Mouse (Mus musculus) thymus, postnatal 14 days (tissue): Measurements from ENCODE around the gene Cep72.
"Not testable (repeated sequence)": the region's sequence is repeated elsewhere in the genome, so short reads cannot be mapped to it uniquely, and the experiment has no call there.

Source experiments
- DNase-seq: peaks from one replicate; pipeline ENCODE4 v3.0.0; 2021

The Cep72 gene

DNA sequence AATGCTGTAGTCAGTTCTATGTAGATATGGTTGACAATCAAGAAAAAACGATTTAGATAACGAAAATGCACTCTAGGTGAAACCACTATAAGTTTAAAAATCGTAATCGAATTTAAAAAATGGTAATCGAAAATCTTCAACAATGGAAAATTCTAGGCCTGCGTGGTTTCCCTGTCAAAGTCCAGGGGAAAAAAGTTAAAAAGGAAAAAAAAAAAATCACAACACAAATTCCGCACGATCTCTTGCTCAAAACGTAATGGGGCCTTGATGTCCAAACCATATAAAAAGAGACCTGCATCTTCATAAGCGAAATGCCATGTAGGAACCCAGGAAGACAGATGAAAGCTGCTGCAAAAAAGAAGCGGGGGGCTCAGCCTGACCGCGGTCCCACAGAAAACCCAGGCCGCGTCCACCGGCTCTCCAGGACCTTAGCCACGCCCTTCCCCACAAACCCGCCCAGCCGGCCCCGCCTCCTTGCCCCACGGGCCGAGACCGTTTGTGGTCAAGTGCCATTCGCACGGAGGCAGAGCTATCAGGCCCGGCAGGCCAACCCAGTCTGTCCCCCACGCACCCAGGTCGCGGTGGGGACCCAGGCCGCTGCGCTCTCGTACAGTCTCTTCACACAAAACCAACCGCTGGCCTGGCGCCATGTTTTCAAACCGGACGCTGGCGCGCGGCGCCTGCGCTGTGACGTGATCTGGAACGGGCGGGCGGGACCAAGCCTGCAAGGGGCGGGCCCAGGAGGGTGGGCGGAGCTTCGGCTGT, at the start of gene Cep72:
Cep72 (minus strand) TSS at position 687 of the 765 bp plus-strand sequence.
- peak; percentile 94 for DNase-seq

DNA sequence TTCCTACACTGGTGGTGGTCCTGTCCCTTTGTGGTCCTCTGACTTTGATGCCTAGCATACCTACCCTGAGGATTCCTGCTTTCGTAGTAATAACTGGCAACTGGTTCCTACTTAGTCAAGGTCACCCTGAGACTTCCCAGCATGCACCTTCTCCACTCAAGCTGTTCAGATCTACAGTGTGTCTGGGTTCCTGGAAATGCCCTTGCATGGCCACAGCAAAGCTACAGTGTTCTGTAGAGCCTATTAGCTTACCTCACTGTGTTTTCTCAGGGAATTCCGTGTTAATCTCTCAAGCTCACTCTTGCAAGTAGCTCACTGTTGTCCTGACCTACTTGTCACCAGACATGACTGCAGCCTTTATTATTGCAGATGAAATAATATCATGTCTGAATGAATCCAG, 45.3 kb upstream of the Cep72 start:
- DNase-seq, result no peak

DNA sequence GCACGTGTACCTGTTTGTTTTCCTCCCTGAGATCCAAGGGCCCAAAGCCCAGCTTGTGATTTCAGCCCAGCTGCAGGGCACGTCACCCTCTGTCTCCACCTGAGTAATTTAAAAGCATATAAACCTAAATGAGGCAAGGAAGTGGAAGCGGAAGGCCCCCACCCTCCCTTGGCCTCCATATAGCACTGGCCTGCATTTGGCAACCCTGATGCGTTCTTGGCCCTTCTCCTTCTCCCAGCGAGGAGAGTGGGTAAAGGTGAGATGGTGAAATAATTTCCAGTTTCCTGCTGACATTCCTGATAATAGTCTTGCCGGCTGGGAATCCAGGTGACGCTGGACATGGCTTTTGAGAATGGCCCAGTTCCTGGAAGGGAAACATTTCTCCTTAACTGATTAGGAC, 42.3 kb upstream of the Cep72 start:
- no peak for DNase-seq

DNA sequence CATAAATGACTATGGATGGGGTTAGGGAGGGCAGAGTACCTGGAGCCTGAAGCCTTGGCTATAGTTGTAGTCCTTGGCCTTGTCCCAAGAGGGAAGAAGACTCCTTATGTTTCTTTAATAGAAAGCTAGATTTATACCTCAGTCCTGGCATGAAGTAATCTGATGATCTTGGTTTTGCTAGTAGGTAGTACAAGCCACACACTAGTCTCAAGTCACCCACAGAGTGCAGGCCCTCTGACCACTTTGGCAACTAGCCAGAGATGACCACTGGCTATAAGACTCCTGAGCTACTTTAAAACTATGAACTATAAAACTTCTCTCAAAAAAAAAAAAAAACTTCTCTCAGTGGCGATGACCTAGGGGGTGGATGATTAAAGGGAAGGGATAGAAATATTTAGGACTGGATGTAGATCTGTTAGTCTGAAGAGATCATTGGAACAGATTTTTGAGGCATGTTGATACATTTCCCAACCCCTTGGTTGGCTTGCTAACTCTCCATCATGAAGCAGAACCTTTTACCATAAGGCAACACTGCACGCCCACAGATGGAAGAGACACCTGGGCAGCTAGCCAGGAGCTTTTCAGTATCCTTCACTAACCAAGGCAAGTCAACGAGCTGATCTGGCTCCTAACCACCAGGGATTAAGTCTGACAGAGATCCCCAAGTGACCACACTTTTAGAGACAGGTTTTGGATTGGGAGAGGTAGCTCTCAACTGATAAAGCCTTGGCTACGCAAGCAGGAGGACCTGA, 40.9 kb upstream of the Cep72 start:
- DNase-seq, result no peak

DNA sequence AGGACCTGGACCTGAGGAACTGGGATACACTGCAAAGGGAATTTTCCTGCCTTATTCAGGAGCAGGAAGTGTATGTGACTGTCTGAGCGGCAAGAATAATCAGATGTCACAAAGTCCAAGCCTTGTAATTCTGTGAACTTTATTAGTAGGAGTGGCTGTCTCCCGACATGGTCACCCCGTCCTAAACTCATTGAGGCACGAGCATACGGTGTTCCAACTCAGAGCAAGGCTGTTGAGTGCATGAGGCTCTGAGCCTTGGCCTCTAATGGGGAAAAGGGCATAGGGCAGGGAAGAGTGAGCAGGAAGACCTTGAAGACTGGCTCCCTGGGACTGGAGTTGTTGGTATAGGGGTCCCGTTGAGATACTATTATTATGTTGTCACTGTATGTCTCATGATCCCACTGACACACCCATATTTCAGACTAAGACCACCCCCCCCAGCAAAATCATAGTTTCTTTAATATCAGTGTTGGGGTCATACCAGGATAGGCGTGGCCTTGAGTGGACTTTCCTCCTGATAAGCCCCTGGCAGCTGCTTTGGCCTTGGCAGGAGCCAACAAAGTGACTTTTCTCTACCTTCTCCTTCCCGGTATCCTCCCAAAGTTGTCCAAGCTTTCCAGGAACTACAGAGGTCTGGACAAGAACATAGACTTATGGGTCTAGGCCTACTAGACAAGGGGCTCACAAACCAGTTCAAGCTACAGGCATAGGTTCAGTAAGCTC, 40.2 kb upstream of the Cep72 start:
- no peak for DNase-seq

DNA sequence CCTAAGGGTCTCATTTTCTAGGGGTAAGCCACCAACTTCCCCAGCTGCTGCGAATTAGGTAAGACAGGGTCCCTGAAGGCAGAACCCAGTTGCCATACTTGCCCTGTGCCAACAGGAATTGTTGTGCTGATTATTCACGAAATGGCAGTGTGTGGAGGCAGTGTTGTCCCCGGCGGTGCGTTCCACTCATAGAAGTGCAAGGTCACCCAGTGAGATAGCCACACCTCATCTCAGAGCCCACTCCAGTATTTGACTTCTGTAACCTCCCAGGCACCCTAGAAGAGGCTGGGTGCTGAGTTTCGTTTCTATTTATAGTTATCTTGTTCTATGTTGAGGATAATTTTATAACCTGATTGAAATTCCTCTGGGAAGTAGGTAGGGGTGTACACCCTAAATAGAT, 36.8 kb upstream of the Cep72 start:
- no peak for DNase-seq

DNA sequence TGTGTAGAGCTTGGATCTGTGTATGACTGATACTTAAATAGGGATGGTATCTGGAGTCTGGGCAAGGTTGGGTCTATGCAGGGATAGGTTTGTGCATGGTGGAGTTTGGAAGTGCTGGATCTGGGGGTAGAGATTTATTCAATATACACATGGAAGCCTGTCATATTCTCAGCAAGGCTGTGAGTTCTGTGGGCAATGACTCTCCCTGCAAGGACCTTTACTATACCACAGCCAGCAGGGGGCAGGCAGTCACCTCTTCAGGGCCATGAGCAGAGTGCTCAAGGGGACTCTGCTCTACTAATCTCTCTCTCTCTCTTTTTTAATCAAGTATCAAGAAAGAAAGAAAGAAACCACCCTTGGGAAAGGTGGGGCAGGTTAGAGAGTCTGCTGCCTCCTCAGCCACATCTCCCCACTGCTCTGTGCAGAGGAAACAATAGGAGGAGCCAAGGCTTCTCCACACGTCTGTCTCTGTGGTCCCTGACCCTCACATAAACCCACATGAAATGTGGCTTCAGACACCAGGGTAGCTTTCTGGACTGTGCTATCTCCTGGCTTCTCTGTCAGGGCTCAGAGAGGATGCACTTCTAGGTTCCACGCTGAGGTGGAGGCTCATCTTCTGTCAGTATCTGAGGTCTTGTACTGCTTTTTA, 34.7 kb upstream of the Cep72 start:
- DNase-seq, result peak; percentile 52

DNA sequence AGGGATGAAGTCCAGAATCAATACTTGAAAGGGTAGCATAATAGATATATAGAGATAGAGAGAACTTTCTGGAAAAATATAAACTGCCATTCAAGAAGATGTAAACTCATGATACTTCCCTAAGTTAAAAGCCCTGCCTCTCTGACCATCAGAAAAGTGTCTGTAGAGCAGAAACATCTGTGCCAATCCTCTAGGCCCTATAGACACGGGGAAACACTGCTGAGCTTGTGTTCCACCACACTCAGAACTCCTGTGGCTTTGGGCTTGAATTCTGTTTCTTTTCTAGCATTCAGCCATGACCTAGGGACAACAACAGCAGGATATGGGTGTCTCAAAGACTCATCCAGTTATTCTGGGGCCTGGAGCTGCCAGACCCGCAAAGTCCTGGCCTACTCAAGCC, 33.8 kb upstream of the Cep72 start:
- DNase-seq, result no peak

DNA sequence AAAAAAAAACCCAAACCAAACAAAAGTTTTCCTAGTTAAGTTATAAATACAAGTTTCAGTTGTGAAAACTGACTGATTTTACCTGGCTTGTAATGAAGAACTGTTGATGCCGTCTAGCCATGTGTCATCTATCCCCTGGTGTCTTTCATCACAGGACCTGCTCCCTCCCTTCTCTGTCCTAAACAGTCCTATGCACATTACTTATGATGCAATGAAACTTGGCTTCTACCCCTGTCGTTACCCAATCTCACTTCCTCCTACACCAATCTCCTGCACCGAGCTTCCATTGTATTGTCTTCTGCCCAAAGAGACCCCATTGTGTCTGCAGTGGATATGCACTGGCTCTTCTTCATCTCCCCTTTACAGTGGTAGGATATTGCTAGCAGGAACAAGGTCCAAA, 28.2 kb upstream of the Cep72 start:
- no peak for DNase-seq

DNA sequence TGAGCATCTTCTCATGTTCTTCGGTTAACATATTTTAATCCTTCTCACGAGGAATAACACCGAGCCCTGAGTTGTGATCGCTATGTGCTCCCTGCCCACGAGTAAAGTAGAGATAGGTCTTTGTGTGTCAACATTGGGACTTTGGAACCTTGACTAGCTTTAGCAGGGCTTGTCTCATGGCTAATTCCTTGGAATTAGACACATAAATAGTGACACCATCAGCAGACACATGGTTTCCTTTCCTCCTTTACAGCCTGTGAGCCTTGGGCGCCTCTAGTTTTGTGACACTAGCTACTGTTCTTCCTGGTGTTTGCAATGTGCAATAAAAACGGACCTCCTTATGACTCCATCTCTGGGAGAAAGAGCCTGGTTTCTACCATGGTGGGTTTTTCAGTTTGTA, 11.3 kb upstream of the Cep72 start:
- no peak for DNase-seq

DNA sequence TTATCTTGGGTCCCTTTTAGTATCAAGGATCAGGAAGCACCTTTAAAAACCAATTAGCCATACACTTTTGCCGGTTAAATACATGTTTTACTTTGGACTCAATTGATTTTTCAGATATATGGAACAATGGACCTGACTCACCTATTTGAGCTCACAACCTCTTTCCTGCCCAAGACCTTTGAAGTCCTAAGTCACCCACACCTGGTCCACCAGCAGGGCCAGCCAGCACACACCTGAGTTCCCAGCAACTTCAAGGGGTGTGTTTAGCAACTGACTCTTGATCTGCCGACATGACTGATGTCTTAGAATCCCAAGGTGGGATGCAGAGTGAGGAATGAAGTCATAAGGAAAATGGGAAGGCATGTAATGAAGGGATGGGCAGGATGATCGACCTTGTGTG, 9.6 kb upstream of the Cep72 start:
- no peak for DNase-seq

DNA sequence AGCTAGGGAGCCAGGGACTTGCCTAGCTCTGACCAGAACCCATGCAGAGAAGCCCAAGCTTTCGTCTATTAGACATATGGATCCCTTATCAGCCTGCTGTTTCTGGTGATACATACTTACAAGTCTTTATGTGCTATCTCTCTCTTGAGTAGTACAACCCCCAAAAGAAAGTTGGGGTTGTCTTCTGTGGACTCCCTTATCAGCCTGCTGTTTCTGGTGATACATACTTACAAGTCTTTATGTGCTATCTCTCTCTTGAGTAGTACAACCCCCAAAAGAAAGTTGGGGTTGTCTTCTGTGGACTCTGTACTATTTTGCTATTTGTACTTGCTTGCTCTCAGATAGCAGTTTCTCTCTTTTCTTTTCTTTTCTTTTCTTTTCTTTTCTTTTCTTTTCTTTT, 9.1 kb upstream of the Cep72 start:
- not testable (repeated sequence) for DNase-seq

DNA sequence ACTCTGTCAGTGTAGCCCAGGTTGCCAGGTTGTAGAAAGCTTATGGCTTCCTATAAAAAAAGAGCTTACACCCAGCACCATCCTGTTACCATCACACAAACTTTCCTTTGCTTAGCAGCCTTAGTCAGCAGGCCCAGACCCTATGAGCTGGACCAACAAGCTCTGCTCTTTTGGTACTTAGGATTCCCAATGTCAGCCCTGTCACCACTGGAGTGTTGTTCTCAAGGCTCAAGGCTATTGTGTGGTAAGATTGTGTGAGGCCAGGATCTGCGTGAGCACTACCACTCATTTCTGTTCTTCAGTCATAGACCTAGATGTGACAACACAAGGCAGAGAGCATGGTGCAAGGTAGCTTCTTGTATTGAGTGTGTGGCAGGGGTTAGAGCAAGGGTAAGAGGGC, 4.5 kb upstream of the Cep72 start:
- DNase-seq, result no peak

DNA sequence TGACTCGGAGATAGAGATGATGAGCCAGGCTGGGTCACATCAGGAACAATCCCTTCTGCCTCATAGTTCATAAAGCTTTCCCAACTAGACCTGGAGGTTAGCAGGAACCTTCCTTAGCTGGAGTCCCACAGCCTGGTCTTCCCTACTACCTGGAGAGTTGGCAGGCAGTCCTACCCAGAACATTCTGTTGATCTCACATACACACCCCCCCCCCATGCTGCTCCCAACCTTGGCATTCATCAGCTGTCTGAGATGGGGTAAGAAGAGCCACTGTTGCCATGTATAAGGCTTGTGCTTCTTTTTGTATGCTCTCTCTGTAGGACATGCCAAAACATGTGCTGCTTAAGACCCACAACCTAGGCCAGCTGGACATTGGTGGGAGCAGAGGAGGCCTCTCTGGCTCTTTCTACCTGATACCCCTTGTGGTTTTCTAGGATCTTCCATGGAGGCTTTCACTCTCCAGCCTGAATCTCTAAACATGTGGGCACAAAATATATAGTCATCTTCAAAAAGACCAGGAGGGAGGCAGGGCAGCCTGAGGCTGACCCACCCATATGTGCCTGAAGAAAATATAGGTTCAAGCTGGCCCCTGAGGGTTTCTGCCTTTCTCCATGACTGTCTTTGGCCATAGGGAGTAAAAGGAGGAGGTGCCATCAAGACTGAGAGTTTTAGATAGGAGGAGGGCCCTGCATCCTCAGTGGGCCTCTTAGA, 1.4 kb upstream of the Cep72 start:
- no peak for DNase-seq

DNA sequence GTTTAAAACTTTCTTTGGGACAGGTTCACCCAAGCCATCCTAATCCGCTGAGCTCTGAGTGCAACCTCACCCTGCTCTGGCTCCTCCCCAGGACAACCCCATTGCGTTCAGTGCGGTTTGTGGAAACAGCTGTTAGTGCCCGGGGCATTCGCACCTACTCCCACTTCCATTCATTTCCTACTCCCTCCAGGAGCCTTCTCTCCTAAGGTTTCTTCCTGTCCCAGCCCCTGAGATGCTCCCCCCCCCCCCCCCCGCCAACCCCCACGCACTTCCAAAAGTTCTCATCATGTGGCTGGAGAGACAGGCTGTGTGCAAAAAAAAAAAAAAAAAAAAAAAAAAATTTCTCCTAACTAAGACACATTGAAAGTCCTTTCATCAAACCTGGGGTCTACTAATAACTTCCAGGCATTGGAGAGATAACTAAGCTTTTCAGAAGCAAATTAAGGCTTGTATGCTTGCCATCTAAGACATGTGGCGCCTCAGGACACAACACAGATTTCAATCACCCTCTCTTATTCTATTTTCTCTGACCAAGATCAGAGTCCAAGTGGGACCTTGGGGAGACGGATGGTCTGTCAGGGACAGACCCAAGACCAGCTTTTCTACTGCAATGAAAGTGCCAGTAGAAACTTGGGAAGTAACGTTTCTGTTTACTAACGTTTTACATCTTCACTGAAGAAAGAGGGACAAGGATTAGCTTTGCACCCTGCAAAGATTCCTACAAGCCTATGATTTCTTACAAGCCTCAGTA, 454 bp upstream of the Cep72 start:
- no peak for DNase-seq

DNA sequence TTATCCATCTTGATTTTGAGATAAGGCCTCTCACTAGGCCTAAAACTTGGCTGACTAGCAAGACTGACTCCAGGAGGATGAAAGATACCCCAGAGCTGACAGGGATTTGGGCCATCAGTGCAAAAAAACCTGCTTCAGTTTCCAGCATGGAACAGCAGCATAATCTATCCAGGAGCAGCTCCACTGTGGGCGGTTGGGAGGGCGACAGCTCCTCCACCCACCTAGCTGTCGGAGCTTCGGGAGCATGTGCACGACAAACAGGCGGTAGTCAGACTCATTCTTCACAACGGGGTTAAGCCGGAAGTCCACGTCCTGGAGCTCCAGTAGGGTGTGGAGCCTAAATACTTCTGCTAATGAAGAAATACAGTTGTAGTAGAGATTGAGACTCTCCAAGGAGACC, 4.0 kb downstream of the Cep72 start:
- DNase-seq, result no peak

DNA sequence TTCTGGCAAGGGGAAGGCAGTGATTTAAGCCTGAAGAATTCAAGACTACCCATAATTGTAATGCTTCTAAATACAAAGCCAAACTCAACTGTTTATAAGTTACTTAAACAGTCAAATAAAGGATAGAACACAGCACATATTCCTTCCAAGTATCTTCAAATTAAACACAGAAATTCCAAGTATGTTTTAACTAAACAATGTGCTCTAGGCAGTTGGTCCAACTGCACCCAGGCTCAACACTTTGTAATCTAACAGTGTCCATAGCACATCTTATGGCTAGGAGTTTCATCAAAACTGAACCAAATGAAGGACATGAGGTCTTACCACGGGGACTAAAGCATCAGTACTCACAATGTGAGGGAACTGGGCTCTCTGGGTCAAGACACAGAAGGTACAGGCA, 5.9 kb downstream of the Cep72 start:
- no peak for DNase-seq

DNA sequence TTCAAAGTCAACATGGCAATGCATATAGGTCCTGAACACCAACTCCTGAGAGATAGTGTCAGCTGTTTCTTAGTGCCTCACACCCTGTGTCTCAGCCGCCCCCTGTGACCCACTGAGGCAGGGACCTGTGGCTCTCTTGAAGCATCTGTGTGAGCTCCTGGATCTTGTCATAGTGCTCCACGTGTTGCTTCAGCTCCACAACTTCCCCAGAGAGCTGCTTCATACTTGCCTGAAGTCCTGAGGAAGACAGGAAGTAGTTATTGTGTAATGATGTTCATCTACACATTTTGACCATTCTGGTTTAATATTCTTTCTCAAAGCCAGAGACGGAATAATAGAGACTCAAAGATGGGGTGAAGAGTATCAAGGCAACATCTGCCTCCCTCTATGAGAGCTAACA, 22.2 kb downstream of the Cep72 start:
- DNase-seq, result no peak

DNA sequence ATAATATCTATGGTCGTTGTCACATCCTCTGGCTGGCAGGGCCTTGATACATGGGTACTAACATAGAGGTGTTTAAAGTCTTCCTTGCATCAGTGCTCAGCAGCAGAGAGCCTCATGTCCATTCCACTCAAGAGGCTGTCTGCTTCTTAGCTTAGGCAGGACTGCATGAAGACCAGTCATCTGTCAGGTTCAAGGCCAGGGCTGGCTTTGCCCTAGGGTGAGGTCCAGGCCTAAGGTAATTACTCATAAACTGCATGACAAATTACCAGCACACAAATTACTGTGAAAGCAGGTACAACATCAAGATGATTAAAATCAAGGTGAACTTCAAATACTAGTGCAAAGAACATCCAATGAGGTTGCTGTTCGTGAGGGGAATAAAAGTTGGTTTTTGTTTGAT, 26.3 kb downstream of the Cep72 start:
- DNase-seq, result no peak

DNA sequence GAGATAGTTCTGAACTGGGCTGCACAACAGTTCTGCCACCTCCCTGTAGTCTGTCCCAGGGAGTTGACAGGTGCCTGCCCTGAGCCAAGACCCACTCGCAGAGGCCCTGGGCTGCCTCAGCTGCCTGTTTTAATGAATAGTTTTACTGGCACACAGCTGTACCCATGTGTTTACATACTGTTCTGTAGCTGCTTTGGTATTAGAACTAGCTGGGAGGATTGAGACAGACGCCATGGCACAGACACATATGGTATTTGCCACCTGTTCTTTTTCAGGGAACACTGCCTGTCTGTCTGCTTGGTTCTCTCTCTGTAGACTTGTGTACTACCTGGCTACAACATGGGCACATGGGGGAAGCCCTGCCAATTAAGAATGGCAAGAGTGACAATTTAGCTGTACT, 27.3 kb downstream of the Cep72 start:
- DNase-seq, result no peak

DNA sequence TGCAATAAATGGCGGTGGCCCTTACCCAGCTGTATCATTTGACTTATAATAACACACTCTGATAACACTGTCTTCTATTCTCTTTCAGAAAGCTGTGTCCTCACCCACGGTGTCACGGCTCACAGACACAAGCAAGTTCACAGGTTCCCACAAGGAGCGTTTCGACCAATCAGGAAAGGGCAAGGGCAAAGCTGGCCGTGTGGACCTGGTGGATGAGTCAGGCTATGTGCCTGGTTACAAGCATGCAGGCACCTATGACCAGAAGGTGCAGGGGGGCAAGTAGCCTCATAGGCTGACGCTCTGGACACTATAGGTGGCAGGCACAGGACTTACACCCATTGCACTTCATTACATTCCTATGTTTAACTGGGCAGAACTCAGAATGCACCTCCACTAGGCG, 31.0 kb downstream of the Cep72 start:
- no peak for DNase-seq

DNA sequence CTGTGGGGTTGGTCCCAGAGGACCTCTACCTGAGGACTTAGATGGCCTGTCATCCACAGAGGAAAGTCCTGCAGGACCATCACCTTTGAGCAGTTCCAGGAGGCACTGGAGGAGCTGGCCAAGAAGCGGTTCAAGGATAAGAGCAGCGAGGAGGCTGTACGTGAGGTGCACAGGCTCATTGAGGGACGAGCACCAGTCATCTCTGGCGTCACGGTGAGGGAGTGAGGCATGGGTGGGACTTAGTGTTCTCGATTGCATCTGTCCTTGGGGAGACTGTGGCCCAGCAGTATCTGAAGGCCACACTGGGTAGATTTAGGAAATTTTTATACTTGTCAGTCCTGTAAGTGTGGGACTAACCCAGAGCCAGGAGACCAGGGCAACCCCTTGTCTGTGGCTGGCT, 31.4 kb downstream of the Cep72 start:
- DNase-seq, result no peak
